Mouse (Mus musculus): ENCODE measurements around the gene Auts2. TPM values are rescaled to one million over a fixed set of nuclear protein-coding genes. Genes with fewer than 3 reads are reported as not detected.
A peak's percentile ranks its signal among the peaks of the same experiment; 100 is the strongest.

Gene Auts2
- polyA plus RNA-seq, 1 experiment: 10.4 TPM

DNA sequence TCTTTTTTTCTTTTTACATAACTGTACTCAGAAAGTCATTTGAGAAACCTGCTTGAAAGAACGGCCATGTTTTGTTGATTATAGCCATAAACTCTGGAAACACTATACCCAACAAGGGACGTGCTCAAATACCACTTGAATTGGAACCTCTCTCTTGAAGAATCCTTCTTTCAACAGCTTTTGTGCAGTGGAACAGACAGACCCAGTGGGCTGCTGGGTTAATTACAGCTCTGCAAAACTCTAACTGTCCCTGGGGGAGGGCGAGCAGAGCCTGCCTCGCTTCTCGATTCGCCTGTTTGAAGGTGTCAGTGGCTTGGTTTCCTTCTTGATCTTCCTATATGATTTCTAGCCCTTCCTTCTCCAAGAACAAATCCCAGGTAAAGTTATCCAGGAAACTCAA is 805.7 kb downstream of the Auts2 start:
- H3K4me3 ChIP-seq (ENCODE audit: low read depth, low read length): no peak overlapping the region
- H3K36me3 ChIP-seq (ENCODE audit: control insufficient read depth, insufficient read depth, low read length): no peaks in the 10 kb centered on the region
- H3K27ac ChIP-seq (ENCODE audit: insufficient read depth, low read depth, low read length): no peak overlapping the region
- H3K27me3 ChIP-seq (ENCODE audit: control insufficient read depth, insufficient read depth, low read length): no peaks in the 10 kb centered on the region
- TF ChIP-seq CTCF (IDR thresholded peaks at IDR 0.05; ENCODE audit: extremely low read depth, insufficient read length, insufficient replicate concordance, low read depth, low read length): no peak
- TF ChIP-seq POLR2A (IDR thresholded peaks at IDR 0.05; ENCODE audit: low read depth, low read length): no peak
- WGBS: 90% methylated on average over 6 of the region's 6 CpGs
- peaks cover 5% of the 10 kb centered on the region; the same call in 1 of the 2 replicates for H3K4me1 ChIP-seq (ENCODE audit: control insufficient read depth, insufficient read depth, insufficient read length, low read length)

DNA sequence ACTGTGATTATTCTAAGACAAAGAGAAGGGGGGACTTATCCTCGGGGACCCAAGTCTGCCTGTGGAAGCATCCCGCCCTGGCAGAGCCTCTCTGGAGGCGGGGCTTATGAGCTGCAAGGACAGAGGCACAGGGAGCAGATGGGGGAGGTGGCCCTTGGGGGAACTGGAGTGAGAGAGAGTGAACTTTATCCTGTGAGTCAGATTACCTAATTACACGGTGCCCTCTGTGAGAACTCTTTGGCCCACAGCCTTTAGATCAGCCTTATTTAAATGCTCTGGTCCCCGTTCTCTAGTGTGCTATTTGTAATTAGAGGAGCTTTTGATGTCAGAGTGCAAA is 809.9 kb downstream of the Auts2 start:
- H3K4me3 ChIP-seq (ENCODE audit: low read depth, low read length): no peak overlapping the region
- H3K4me1 ChIP-seq (ENCODE audit: control insufficient read depth, insufficient read depth, insufficient read length, low read length): peaks cover 13% of the 10 kb centered on the region; the same call in 1 of the 2 replicates
- H3K36me3 ChIP-seq (ENCODE audit: control insufficient read depth, insufficient read depth, low read length): no peaks in the 10 kb centered on the region
- peak overlapping the region; percentile 85 for H3K27ac ChIP-seq (ENCODE audit: insufficient read depth, low read depth, low read length)
- 7% methylated on average over 5 of the region's 5 CpGs for WGBS
- no peaks in the 10 kb centered on the region for H3K27me3 ChIP-seq (ENCODE audit: control insufficient read depth, insufficient read depth, low read length)
- TF ChIP-seq POLR2A (IDR thresholded peaks at IDR 0.05; ENCODE audit: low read depth, low read length): no peak
- TF ChIP-seq CTCF (IDR thresholded peaks at IDR 0.05; ENCODE audit: extremely low read depth, insufficient read length, insufficient replicate concordance, low read depth, low read length): no peak

DNA sequence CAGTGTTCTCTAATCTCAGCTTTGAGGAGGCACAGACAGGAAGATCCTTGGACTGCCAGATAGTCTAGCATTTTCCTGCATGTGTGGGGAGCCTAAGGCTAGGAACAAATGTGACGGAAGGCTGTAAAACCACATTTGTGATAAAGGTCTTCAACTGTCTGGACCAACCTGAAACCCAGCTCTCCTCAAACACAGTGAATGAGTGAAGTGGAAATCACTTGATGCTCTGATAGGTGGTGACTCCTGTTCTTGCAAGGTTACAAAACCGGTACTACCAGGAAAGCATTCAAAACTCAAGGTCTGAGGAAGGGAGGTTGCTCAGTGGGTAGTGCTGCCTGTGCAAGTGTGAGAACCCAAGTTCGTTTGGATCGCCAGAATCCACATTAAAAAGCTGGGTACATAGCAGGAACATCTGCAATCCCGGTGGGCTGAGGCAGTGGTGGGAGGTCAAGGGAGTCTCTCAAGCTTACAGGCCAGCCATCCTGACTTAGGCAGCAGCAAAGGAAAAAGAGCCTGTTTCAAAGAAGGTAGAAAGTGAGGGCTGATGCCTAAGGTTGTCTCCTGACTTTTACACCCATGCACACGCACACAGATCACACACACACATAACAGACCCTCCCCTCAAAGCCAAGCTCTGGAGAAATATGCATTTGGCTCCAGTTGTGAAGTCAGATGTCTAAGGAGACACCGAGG is 810.4 kb downstream of the Auts2 start:
- H3K27me3 ChIP-seq (ENCODE audit: control insufficient read depth, insufficient read depth, low read length): no peaks in the 10 kb centered on the region
- H3K36me3 ChIP-seq (ENCODE audit: control insufficient read depth, insufficient read depth, low read length): no peaks in the 10 kb centered on the region
- H3K4me3 ChIP-seq (ENCODE audit: low read depth, low read length): no peak overlapping the region
- WGBS: 17% methylated on average over 7 of the region's 7 CpGs
- TF ChIP-seq CTCF (IDR thresholded peaks at IDR 0.05; ENCODE audit: extremely low read depth, insufficient read length, insufficient replicate concordance, low read depth, low read length) (no peak), POLR2A (IDR thresholded peaks at IDR 0.05; ENCODE audit: low read depth, low read length) (no peak)
- H3K4me1 ChIP-seq (ENCODE audit: control insufficient read depth, insufficient read depth, insufficient read length, low read length): peaks cover 14% of the 10 kb centered on the region; the same call in 1 of the 2 replicates
- peak overlapping the region; percentile 85 for H3K27ac ChIP-seq (ENCODE audit: insufficient read depth, low read depth, low read length)

DNA sequence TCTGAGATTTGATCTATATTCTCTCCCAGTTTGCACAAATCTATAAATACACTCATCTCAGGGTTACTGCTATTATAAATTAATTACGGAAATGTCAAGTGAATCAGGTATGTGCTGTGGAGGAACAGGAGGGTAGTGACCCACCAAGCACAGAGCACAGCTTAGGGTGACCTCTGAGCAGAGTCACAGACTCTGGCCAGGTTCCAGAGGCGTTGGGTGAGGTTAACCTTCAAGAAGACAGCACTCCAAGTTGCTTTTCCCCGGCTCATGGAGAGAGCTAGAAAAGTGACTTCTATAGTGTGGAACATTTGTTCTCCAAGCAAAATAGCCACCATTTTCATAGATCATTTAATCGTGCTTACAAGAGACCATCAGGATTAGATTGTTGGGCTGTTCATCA is 813.7 kb downstream of the Auts2 start:
- WGBS: 50% methylated on average over 4 of the region's 4 CpGs
- H3K36me3 ChIP-seq (ENCODE audit: control insufficient read depth, insufficient read depth, low read length): no peaks in the 10 kb centered on the region
- H3K4me3 ChIP-seq (ENCODE audit: low read depth, low read length): no peak overlapping the region
- H3K27me3 ChIP-seq (ENCODE audit: control insufficient read depth, insufficient read depth, low read length): no peaks in the 10 kb centered on the region
- H3K27ac ChIP-seq (ENCODE audit: insufficient read depth, low read depth, low read length): no peak overlapping the region
- H3K4me1 ChIP-seq (ENCODE audit: control insufficient read depth, insufficient read depth, insufficient read length, low read length): peaks cover 20% of the 10 kb centered on the region; the same call in 1 of the 2 replicates
- TF ChIP-seq POLR2A (IDR thresholded peaks at IDR 0.05; ENCODE audit: low read depth, low read length) (no peak), CTCF (IDR thresholded peaks at IDR 0.05; ENCODE audit: extremely low read depth, insufficient read length, insufficient replicate concordance, low read depth, low read length) (no peak)

DNA sequence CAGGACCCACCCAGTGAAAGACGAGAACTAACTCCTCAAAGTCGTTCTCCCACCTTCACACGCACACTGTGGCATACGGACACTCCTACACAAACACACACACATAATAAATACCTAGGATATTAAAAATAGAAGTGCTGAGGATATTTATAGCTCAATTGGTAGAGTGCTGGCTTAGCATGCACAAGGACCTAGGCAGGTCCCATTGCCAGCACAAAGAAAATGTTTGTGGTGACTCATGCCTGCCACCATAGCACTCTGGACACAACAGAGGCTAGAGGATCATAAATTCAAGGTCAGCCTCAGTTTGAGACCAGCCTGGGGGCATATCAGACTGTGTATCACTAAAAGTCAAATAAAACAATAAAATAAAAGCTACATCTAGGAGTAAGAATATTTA is 815.2 kb downstream of the Auts2 start:
- no peaks in the 10 kb centered on the region for H3K36me3 ChIP-seq (ENCODE audit: control insufficient read depth, insufficient read depth, low read length)
- WGBS: 67% methylated on average over 4 of the region's 4 CpGs

DNA sequence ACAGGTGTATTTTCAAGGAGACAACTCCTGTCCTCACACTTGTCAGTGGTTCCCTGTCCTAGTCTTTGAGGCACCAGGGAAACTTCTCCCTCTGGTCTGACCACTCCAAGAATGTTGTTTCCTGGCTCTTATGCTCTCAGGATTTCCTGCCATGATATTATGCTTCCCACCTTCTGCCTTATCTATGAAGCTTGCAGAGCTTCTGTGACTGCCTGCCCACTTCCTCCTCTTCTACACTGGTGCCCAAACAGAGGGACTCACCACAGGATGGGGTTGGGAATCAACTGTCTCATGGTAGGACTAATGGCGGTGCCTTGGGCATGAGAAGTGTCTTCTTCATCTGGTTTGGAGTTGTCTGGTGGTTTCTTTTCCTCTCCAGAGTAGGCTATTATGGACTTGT is 818.6 kb downstream of the Auts2 start:
- H3K4me1 ChIP-seq (ENCODE audit: control insufficient read depth, insufficient read depth, insufficient read length, low read length): peaks cover 13% of the 10 kb centered on the region; the same call in 1 of the 2 replicates
- H3K4me3 ChIP-seq (ENCODE audit: low read depth, low read length): no peak overlapping the region
- no peaks in the 10 kb centered on the region for H3K36me3 ChIP-seq (ENCODE audit: control insufficient read depth, insufficient read depth, low read length)
- no peak overlapping the region for H3K27ac ChIP-seq (ENCODE audit: insufficient read depth, low read depth, low read length)
- H3K27me3 ChIP-seq (ENCODE audit: control insufficient read depth, insufficient read depth, low read length): no peaks in the 10 kb centered on the region
- 87% methylated on average over 1 of the region's 1 CpGs for WGBS
- TF ChIP-seq CTCF (IDR thresholded peaks at IDR 0.05; ENCODE audit: extremely low read depth, insufficient read length, insufficient replicate concordance, low read depth, low read length) (no peak), POLR2A (IDR thresholded peaks at IDR 0.05; ENCODE audit: low read depth, low read length) (no peak)

More for the DNA sequence above, 815.2 kb downstream of the Auts2 start:
- Histone ChIP-seq H3K27ac (ENCODE audit: insufficient read depth, low read depth, low read length) (no peak overlapping the region), H3K4me1 (ENCODE audit: control insufficient read depth, insufficient read depth, insufficient read length, low read length) (peaks cover 21% of the 10 kb centered on the region; the same call in 1 of the 2 replicates), H3K4me3 (ENCODE audit: low read depth, low read length) (no peak overlapping the region), H3K27me3 (ENCODE audit: control insufficient read depth, insufficient read depth, low read length) (no peaks in the 10 kb centered on the region)
- TF ChIP-seq POLR2A (IDR thresholded peaks at IDR 0.05; ENCODE audit: low read depth, low read length) (no peak), CTCF (IDR thresholded peaks at IDR 0.05; ENCODE audit: extremely low read depth, insufficient read length, insufficient replicate concordance, low read depth, low read length) (no peak)

DNA sequence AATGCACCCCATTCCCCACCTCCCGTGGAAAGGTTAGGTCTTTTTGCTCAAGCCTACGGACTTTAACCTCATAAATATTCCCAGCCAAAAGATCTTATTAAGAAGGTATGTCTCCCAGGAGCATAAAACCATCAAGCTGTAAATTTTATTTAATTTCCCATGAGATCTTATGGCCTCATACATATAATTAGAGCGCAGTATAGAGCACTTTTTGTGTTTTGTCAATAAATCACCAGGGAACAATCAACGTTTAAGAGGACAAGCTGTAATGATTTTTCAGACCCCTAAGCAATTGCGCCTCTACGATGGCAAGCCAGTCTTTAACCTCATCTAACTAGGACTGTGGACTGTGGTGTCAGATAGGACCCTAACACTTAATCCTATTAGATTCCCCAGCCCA is 820.4 kb downstream of the Auts2 start:
- Histone ChIP-seq H3K27me3 (ENCODE audit: control insufficient read depth, insufficient read depth, low read length) (no peaks in the 10 kb centered on the region), H3K4me3 (ENCODE audit: low read depth, low read length) (no peak overlapping the region), H3K4me1 (ENCODE audit: control insufficient read depth, insufficient read depth, insufficient read length, low read length) (peaks cover 11% of the 10 kb centered on the region; the same call in 1 of the 2 replicates), H3K36me3 (ENCODE audit: control insufficient read depth, insufficient read depth, low read length) (no peaks in the 10 kb centered on the region), H3K27ac (ENCODE audit: insufficient read depth, low read depth, low read length) (no peak overlapping the region)
- 26% methylated on average over 6 of the region's 6 CpGs for WGBS
- TF ChIP-seq CTCF (IDR thresholded peaks at IDR 0.05; ENCODE audit: extremely low read depth, insufficient read length, insufficient replicate concordance, low read depth, low read length) (no peak), POLR2A (IDR thresholded peaks at IDR 0.05; ENCODE audit: low read depth, low read length) (no peak)

Measured in small intestine, adult 2 months (tissue).